Mouse (Mus musculus): ENCODE data around the gene Dtx4.

The Dtx4 gene

DNA sequence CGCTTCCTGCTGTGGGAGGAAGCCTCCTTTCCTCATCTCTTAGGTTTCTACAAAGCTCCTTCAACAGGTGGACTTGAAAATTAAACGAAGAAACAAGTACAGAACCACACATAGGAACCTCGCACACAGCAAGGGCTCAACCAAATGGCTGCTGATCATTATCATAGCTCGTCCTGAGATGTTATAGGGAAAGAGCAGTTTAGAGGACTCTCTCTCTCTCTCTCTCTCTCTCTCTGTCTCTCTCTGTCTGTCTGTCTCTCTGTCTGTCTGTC lies 7.1 kb downstream of the Dtx4 start:
- no peak for DNase-seq (ENCODE audit: low read depth, low spot score)

DNA sequence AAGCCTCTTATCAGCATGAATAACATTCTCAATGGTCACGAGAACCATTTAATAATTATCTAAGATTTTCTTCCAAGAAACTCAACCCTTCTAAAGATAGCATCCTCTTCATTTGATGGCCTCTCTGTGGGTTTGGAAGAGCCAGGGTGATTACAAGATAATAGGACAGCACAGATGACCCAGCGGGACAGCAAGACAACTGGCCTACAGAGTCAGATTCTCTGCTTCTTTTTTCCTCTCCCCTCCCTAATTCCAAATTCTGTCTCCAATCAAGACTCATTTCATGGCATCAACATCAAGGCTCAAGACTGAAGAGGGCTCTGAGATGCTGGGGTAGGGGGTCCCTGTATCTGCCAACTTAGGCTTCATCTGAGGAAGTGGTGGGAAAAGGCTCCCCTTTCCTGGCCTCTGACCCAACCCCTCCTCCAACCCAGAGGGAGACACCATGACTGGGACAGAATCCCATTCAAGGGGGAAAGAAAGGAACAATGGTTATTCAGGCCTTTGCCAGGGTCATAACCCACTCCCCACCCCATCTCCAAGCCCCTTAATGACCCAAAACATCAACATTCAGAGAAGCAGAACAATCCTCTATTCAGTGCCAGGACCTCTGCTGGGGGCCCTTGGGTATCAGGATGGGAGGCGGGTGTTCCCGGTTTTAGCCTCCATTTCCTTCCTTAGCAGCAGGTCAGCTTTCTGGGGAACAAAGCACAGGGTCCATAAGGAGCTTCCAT lies 7.6 kb downstream of the Dtx4 start:
- no peak for DNase-seq (ENCODE audit: low read depth, low spot score)

DNA sequence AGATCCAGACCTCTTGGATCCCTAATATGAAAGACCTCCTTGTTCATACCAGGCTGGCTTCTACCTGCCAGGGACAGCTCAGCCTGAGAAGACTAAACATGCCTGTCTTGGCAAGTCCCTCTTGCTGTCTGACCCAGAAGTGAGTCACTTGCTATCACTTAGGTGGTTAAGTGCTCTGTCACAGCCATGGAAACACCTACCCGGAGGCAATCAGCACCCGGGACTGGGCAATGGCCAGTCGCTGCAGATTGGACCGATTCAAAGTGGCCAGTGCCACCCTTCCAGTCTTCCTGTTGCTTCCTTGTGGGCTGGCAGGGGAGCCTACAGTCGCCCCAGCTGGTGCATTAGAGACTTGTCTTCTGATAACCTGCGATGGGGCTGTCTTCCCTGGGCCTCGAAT lies 9.6 kb downstream of the Dtx4 start:
- DNase-seq (ENCODE audit: low read depth, low spot score): no peak

DNA sequence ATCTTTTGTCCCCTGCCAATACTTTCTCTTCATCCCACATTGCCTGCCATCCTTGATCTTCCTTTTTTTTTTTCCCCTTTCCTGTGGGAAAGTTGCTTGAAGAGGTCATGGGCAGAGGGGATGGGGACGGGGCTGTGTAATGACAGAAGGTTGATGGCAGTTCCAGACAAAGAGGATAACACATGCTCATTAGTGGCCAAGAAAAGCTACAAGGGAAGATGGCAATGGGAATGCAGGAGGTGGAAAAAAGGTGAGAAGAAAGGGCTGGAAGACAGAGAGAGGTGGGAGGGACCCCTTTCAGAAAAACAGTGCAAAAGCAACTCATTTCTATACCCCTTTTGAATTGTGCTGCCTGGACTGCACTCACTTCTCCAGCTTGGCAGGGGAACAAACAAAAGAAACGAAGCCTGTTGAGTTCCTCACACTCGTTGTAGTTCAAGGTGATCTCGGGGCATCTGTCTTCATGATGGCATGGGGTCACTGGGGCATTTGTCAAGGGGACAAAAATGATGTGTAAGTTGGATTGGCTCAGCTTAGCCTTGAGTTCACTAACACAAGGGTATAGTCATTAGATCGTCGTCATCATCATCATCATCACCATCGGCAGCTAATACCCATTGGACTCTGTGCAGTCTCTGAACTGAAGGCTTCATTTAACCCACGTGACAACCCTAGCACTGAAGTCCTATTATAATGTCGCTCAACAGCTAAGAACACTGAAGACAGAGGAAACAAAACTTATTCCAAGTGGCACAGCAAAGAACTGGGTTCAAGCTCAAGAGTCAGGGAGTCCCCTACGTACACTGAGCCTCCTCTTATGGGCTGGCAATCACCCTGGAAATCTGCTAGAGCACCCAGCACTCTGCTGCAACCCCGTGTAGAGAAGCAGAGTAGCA lies 11.3 kb downstream of the Dtx4 start:
- DNase-seq (ENCODE audit: low read depth, low spot score): no peak

DNA sequence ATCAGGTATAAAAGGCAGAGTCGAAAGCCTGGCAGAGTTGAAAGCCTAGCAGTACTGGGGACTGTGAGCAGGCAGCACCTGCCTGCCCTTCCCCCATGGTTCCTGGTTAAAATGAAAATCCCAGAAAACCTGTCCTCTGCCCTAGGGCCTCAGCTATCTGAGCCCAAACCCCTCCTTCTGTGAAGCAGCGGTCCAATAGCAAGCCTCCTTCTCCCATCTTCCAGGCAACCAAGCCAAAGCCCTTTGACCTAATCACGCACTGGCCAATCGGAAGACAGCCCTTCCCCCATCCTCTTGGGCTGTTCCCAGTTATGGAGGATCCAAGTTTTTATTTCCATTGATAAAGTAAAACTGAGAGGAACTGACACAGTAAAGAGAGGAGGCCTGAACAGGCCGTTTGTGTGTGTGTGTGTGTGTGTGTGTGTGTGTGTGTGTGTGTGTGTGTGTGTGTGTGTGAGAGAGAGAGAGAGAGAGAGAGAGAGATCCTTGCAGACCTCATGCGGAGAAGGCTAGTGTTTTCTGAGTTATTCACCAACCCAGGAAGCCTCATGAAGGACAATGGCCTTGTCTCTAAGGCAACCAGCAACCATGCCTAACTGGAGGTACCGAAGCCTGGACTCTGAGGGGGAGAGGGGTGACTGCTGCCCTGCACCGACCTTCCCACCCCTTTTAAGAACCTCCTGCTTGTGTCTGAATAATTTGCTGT lies 12.1 kb downstream of the Dtx4 start:
- peak; percentile 78 for DNase-seq (ENCODE audit: low read depth, low spot score)

DNA sequence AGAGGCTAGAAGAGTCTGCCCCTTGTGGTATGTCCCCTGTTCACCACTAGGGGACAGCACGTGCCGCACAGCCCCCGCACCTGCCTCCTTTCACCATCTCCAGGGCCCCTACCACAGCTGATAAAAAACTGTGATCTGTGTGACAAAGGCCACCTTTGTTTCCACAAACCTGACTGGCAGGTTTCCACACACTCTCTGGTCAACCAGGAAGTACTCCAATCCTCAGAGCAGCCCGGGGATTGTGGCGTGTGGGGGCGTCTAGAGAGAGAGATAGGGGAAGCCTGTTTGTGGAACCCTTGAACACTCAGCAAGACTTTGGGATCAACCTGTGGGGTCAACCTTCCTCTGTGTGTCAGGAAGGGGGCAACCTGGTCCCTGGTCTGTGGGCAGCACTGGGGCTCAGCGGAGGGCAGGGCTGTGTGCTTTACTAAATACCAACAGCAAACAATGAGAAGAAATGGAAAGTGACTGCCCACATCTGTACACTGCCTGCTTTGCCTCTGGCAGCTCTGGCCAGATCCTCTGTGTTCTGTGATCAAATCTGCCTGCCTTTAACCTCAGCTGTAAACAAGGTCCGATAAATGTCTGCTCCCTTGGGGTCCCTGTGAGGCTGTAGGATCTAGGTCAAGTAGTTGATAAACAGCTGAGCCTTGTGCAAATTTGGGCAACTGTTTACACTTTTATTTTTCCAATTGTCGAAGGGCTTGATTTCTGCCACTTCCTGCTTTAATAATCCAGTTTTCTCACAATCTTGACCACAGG lies 12.9 kb downstream of the Dtx4 start:
- DNase-seq (ENCODE audit: low read depth, low spot score): peak; percentile 87

DNA sequence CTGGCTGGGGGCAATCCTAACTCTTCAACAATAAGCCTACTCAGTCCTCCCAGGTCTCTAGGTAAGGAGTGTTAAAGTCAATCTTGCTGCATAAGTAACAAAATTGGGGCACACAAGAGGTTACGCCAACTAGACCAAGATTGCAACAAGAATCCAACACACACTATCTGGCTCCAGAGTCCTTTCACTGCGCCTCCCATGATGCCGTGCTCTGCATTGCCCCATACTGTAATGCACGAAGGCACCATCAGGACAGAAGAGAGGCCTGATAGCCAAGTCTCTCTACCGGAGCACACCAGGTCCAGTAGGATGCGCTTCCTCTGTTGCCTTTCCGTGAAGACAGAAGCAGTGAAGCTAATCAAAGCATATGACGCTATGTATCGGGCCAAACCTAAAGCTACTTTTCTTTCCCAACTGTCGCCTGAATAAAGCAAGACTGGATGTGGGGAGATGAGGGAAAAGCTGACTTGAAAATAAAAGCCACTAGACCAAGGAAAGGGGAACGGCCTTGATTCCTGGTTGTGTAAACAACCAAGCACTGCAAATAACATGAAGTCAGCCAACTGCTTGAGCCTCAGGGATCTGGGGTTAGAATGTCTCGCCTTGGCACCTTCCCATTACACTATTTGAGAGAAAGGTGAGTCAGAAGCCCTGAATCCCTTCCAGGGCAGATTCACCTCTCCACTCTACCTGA lies 13.6 kb downstream of the Dtx4 start:
- no peak for DNase-seq (ENCODE audit: low read depth, low spot score)

DNA sequence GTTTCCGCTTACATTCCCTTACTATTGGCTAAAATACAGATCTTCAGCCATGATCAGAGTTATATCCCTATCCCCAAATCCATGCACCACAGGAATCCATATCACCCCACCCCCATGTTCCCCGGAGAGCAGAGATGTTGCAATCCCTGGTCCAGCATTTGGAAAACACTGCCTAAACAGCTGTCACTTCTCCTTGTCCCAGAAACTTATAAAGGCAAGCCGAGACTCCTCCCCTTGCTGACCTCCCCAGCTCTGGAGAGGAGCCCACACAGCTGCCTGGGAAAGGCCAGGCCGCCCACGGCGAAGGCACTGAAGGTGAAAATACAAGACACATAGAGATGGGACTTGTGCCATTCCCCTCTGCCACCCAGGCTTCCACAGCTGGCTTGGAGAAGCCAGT lies 14.4 kb downstream of the Dtx4 start:
- DNase-seq (ENCODE audit: low read depth, low spot score): no peak

DNA sequence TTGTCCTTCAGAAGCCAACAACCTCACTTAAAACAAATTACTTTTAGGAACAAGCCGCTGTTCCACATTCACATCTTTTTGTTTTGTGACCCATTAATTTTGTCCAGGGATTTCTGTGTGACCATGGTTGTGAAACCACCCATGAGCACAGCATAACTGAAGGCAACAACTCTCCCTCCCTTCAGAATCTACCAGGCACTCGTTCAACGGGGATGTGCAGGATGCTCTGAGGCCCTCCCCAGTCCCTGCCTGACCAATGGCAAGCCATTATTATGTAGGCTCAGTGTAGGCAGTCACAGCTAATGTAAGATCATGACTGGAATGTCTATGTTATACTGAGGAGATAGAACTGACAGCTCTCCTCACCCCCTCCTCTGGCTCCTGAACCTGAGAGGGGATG lies 15.6 kb downstream of the Dtx4 start:
- no peak for DNase-seq (ENCODE audit: low read depth, low spot score)

DNA sequence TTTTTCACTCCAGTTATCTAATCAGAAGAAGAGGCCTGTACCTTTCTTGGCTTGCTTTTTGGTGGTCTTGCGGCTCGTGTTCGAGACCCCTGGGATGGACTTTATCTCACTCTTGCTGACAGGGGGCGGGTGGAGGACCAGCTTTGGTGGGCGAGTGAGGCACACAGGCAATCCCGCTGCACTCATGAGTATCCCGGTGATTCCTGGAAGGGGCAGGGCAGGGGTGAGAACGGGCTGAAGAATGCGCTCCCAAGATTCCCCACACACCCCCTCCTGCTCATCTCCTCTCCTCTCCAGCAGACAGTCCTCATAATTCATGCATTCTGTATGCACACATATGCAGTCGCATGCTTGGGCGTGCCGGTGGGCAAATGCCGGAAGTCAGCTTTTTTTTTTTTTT lies 16.0 kb downstream of the Dtx4 start:
- no peak for DNase-seq (ENCODE audit: low read depth, low spot score)

DNA sequence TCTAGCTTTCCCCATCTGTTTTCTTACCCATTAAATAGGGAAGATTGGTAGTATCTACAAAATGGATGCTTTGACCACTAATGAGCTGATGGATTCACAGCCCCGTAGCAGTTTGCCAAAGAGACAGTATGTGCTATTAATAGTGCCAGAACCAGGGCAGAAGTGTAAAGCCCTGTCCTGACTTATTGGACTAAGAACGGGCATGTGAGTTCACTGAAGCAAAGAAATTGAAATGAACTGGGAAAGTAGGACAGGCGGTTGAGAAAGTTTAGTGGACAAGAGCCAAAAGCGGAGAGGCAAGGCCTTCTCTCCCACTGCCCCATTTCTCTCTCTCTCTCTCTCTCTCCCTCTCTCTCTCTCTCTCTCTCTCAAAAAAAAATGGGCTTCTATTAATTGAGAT lies 17.0 kb downstream of the Dtx4 start:
- no peak for DNase-seq (ENCODE audit: low read depth, low spot score)

DNA sequence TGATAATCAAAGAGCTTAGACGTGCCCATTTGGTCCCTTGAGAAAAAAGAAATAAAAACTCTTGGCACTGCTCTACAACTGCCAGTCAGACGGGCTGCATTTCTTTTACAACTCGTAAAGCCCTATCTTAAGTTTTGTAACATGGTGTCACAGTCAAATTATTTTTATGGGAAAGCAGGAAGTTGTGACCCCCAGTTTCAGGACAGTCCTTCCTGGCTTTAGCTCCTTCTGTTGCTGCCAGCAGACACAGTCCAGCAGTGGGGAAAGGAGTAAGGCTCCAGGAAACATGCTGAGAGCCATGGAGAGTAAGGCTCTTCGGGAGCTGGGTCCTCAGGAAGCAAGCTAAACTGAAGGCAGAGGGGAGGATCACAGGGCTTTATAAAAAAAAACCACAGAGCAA lies 17.5 kb downstream of the Dtx4 start:
- DNase-seq (ENCODE audit: low read depth, low spot score): no peak

DNA sequence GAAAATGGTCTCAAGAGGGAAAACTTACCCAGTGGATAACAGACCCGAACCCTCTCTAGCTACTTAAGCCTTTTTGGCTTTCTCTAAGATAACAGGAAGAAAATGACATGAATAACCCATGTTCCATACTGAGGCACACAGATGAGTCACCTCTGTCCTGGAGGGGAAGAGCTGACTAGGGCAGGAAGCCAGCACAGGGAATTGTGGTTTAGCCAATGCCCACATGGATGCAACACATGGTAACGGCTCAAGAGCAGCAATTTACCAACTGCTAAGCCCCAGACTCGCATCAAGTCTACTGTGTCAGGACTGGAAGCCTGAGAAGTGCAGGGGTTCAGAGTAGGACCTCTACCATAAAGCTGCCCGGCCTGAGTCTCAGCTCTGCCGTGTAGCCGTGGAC lies 22.9 kb downstream of the Dtx4 start:
- DNase-seq (ENCODE audit: low read depth, low spot score): no peak

DNA sequence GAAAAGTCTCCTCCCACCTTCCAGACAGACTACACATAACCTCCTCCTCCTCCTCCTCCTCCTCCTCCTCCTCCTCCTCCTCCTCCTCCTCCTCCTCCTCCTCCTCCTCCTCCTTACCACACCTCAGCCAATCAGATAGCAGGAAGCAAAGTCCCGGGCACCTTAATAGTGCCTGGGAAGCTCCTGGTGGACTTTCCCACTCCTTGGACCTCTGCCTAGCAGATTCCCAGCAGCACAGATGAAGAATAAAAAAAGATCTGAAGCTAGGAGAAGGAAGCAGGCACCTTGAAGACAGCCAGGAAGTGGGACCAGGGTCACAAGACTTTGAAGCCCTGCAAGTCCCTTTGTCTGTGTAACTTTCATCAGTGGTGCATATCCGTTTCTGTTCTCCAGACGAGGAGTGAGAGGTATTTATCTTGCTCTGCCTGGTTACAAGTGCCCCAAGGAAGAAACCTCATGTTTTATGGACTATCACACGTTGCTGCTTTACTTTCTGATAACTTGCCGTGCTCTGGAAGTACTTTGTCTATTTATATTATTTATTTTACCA lies 24.5 kb downstream of the Dtx4 start:
- DNase-seq (ENCODE audit: low read depth, low spot score): no peak

DNA sequence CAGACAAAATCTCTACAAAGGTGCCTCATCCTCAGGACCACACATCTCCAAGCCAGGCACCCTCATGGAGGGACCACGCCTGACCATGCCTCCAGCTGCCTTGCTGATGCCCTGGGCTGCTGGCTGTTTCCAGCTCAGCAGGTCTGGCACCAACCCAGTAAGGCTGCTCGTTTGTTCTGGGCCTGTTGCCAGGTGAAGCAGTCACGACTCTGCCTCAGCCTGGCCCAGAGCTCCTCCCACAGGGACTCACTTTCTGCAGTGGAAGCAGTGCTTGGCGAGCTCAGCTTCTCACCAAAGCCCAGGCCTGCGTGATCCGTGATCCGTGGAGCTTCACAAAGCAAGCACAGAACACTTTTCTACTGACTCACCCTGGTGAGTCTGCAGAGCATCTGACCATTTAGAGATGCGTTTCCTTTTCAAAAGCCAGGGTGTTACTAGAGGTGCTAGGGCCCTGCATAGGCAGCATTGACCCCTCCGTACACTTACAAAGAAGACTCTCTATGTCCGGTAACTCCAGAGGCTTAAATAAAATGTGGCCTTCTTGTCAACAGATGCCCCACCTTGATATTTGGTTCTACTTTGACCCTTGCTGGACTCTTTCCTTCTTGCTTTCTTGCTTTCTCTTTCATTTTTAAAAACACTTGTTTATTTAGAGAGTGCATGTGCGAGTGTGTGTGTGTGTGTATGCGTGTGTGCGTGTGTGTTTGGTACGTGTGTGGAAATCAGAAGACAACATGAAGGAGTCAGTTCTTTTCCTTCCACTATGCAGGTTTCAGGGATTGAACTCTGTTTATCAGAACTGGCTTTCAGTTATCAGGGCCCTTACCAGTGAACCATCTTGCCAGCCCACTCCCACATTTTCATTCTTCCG lies 25.6 kb downstream of the Dtx4 start:
- no peak for DNase-seq (ENCODE audit: low read depth, low spot score)

DNA sequence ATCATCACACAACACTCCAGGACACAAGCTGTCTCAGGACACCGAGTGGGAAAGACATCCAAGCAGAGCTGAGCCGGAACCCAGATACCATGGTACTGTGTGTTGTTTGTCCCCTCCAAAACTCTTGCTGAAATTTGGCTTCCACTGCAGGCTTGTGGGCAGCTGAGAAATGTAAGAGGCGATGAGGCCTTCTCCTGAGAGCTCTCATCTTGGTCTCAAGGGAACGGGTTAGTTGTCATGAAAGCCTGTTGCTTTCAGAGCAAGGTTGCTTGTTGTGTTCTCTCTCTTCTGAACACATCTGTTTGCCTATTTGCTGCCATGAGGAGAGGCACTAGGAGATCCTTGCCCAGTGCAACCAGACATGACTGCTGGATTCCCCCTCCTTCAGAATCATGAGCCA lies 27.3 kb downstream of the Dtx4 start:
- DNase-seq (ENCODE audit: low read depth, low spot score): no peak

DNA sequence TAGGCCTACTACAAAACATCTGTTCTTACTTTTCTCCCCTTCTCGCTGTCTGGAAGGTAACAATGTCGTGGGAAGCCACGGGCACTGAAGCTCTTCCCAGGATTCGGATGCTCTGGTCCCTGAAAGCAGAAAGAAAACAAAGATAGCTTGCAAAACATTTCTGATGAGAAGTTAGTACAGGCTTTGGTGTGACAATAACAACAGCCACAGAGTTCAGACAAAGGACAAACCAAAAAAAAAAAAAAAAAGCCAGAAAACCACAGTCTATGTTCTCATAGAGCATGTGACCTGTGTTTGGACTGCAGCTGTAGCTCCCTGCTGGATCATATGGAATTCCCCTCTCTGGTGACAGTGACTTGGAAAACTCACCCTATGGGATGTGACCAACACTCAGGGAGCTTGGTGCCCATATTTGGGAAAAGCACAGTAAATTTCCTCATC lies 28.0 kb downstream of the Dtx4 start:
- no peak for DNase-seq (ENCODE audit: low read depth, low spot score)

DNA sequence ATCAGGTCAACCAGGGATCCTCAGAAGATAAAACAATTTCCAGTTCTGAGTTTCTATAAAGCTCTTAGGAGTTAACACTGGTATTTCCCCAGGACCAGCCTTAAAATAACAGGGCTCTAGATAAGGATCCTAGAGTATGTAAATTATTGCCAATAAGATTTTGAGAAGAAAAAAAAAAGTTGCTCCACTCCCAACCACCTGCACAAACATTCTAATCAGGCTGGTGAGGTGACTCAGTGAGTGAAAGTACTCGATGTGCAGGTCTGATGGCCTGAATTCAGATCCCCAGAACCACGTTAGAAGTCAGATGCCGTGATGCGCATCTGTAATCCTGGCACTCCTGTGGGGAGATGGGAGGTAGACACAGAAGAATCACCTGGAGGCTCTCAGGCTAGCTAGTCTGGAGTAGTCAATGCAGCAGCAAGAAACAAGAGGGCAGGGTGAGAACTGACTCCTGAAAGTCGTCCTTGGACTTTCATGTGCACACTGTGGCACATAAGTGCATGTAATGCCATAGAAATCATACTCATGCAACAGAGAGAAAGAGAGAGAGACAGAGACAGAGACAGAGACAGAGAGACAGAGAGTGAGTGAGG lies 28.8 kb downstream of the Dtx4 start:
- no peak for DNase-seq (ENCODE audit: low read depth, low spot score)

DNA sequence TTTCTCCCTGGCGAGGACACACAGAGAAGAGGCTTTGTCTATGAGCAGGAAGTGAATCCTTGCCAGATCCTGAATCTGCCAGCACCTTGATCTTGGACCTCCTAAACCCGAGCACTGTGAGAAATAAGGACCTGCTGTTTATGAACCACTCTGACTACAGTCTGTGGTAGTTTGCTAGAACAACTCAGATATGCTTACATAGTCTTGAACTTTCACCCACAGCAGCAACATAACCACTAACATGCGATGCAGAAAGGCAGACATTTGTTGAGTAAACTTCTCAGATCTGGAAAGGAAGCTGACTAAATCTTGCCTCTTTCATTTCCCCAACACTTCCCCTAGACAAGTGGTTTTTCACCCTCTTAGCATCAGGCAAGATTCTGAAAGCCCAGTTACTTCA lies 29.4 kb downstream of the Dtx4 start:
- DNase-seq (ENCODE audit: low read depth, low spot score): no peak

DNA sequence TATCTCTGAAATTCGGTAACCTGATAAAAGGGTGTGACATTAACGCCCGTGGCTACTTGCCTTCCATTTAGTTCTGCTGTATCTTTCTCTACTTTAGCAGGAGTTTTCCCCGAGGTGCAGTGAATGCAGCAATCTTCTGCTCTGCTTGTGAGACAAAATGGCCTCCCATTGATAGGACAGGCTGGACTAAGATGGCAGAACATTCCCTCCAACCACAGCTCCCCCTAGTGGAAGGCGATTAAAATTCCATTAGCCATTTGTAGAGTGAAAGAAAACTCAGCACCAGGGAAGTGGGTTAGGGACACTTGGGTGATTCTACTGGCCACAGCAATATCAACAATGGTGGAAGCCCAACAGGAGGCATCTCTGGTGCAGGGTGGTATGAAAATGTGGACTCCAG lies 33.8 kb downstream of the Dtx4 start:
- peak; percentile 81 for DNase-seq (ENCODE audit: low read depth, low spot score)
